Mouse (Mus musculus) frontal cortex, postnatal 14 days (tissue): ENCODE data around the gene Lrrc8e.

ENCODE experiments used
- DNase-seq, 2 experiments: peaks; one replicate each; pipeline ENCODE4 v3.0.0; 2022; ENCODE audit warnings: low spot score in 2 of 2

The Lrrc8e gene

DNA sequence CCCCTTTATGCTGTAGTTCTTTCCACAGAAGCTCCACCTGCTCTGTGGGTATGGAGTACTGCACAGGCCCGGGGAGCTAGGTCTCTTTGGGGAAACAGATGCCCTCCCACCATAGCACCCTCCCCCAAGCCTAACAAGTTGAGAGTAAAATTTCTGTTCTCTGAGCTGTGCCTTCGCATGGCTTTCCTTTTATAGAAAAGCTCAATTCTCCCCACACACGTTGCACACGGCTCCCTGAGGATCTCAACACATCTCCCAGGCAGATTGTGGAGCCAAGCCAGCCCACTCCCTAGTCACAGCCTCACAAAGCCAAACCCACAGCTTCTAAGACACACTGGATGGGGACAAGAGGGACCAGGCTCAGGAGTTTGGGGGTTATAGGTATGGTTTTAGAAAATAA lies 30.3 kb downstream of the Lrrc8e start:
- DNase-seq: peak; percentile 73 to 82

DNA sequence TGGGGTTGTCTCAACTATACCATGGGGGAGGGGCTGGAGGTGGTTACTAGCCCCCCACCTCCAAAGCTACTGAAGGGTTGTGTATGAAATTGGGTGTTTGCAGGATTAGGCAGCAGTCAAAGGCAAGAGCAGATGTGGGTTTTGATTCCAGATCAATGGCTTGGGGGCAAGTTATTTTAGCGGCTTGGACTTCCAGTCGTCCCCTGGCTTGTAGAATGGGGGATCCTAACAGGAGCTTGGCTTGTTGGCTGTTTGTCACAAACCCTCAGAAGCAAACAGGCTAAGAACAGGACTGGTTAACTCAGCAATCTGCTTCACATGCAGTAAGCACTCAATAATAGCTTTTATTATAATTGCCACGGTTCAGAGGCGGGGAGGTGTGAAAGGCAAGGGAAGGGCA lies 30.7 kb downstream of the Lrrc8e start:
- no peak for DNase-seq

DNA sequence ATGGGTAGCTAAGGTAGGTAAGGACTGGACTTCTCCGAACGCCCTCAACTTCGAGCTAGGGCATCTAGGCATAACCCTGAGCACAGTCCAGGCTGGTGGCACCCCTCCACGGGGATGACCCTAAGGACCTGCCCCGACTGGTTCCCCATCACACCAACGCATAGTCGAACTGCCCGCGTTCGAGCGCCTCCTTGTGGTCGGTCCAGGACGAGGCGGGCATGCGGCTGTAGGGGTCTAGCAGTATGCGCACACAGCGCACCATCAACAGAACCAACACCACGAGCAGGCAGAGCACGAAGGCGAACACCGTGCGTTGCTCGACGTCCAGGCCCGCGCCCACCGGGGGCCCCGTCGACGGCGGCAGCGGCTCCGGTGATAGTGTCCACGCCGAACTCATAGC lies 31.6 kb downstream of the Lrrc8e start:
- peak; percentile 80 to 85 for DNase-seq

DNA sequence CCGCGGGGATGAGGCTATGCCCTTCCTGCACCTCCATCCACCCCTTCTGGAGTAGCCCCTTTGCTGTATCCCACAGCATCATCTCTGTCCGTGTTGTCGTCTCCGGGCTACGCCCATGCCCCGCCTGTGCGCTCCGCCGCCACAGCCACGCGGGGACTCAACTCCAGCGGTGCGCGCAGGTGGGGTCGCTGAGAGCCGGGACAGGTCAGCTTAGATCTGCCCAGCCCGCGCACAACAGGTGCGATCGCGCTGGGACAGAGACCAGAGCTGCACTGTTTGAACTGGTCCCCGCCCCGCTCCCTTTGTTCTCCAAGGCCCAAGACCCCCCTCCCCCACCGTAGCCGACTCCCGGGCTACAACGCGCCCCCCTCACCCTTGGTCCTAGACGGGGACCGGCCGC lies 32.1 kb downstream of the Lrrc8e start:
- DNase-seq: peak in 1 of 2 experiments; percentile 49

DNA sequence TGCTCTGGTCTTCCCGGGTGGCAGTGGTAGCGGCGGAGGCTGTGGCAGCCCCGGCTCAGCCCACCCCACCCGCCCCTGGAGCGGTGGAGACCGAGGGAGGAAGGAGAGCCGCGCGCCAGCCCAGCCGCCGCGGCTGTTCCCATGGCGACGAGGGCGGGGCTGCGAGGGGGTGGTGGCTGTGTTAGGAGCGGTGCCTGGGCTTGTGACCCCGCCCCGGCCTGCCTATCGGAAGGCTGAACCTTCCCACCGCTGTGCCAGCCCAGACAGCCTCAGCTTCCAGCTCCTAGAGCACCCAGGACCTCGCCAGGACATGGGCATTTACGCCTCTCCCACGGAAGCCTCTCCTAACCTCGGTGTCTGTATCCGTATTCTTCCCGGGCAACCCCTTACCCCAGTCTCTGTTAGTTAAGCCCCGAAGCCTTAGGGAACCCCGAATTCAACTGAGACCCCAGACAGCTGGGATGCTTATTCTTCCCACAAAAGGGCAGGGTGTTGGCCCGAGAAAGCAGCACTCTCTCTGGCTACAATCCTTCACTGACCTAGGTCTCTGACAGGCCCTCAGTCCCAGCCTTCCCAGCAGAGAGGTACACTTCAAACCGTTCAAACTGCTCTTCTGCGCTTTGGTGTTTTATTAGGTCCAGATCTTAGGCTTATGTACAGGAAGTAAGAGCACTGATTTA lies 32.6 kb downstream of the Lrrc8e start, which contains the start of gene Ctxn1:
TSS of gene Ctxn1 (minus strand) at position 150 of the 680 bp plus-strand sequence.
- peak; percentile 86 to 91 for DNase-seq

DNA sequence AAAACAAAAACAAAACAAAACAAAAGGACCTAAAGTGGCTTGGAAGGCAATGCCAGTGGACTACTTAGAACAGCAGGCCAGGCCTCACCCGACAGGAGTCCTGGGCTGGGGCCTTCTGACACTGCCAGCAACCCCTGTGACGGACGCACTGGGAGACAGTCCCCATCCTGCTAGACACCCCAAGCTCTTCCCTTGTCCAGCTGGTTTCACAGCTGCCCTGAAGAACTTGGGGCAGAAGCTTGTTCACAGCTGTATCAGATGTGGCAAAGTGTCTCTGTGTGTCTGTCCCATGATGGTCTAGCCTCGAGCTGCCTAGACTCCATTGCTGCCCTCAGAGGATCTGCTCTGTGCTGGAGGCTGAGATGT lies 33.2 kb downstream of the Lrrc8e start:
- DNase-seq: no peak

DNA sequence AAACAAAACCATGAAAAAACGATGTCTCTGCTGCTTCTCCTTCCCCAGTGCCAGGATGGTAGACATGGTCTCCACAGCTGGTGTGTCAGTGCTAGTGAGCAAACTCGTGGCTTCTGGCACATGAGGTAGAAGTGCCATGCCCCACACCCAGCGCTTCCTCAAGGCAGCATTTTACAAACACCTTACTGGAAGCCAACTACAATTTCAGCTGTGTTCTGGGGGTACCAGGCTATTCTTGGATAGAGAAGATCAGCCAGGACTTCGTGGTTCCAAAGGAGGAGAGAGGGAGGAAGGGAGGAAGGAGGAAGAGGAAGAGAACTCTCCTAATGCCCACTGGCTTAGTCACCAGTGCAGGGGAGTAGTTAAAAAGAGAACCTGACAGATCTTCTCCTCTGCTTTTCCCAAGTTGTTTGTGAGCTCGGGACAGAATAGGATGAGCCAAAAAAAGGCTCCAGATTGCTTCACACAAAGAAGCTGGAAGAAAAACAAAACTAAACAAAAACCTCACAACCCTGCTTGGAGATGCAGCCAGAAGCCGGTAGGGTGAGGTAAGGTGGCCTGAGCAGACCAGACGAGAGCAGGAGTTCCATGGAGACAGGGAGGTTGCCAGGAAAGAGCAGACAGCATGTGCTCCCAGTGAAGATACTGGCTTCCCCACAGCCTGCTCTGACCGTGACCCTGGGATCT lies 36.6 kb downstream of the Lrrc8e start:
- peak in 1 of 2 experiments; percentile 20 for DNase-seq

DNA sequence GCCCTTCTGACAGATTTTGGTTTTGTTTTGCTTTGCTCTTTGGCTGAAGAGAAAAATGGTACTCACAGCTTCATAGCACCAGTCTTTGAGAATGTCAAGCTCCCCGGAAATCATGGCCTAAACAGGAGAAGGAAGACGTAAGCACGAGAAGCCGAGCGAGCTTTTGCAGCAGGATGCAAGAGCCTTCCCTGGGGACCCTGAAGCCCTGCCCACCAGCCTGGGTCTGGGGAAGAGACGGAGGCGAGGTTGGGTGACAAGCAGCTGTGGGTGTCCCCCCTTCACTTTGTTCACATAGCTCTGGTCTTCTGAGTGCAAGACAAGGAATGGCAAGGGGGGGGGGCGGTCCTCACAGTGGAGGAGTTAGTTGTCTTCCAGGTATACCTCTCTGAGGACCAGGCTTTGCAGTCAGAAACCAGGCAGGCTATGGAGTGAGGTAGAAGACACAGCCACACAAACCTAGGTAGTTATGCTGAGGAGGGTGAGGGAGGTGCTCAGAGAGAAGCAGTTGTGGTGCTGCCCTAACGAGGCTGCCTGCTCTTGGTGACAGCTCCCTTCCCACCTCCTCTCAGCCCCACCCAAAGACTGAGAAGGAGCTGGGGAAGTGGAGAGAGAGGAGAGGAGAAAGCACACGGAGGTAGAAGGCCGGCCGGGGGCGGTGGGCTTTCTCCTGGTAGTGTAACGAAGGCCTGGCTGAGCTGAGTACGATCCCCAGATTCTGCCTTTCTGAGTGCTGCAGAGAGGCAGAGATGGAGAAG lies 38.7 kb downstream of the Lrrc8e start:
- DNase-seq: no peak

DNA sequence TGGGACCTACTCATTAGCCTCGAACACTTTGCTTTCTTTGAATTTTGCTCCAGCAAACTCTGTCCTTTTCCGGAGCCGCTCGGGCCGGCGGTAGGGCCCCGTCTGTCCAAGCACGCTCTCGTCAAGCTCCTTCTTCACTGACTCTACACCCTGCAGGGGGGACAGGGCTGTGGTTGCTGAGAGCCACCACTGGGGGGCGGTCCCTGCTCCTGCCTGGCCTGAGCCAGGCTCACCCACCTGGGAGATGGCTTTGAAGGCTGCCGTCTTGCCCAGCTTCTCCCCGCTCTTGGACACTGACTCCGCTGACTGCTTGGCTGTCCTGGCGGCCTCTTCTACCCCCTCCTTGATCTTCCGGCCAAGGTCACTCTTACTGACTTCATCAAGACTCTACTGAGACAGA lies 41.0 kb downstream of the Lrrc8e start:
- no peak for DNase-seq

DNA sequence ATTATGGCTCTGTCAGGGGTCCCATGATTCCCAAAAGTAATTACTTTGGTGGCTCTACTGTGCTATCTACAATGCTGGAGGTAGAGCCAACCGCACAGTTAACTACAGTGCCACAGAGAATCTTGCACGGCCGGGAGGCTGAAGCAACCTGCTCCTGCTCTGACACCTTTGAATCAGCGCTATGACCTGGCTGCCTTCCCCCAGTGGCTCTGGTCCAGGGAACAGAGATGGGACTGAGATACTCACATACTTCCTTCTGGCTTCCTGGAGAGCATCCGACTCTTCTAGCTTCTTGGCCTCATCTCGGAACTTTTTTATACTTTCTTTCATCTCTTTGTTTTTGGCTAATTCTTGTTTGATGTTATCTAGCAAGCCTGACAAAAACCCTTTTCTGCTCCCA lies 43.0 kb downstream of the Lrrc8e start:
- DNase-seq: no peak

DNA sequence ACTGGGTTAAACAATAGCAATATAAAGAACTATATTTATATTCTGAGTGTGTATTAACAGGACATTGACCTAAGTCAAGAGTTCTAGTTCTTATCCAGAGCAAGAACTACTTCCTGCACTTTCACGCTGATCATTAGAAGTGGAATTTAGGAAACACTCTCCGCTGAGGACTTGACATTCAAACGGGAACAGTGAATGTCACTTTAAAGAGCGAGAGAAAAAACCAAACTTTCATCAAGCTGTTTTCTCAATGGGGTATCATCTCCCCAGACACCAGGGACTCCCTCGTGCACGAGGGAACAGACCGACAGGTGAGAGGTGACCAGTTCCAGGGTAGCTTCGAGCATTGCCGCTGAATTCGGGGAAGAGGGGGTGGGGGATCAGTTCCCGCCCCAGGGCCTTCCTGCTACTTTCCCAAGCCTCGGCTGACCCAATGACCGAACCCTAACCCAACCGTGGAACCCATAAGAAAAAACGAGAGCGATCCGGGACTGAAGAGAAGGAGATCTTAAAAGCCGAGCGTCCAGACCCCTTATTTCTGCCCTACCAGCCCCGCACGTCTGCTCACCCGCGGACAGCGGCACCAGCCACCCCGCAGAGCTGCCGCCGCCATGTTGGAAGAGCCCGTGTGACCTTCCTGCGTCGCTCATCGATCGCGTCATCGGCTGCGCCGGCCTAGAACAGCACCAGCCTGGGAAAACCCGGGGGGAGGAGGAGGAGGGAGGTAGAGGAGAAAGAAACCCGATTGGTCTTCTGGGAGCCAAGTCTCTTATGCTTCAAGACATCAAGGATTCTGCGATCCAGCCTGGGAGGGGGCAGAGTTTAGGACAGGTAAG lies 48.9 kb downstream of the Lrrc8e start, which contains the start of gene Timm44:
TSS of gene Timm44 (minus strand) at position 639 of the 836 bp plus-strand sequence.
- peak; percentile 92 for DNase-seq

DNA sequence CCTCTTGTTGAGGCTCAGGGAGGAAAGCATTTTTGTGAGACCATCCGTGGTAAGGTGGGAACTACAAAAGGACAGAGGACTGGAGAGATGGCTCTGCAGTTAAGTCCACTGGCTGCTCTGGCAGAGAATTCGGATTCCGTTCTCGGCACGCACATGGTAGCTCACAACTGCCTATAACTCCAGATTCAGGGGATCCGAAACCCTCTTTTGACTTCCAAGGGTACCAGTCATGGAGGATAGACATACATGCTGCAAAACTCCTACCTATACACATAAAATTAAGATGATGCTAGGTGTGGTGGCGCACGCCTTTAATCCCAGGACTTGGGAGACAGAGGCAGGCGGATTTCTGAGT lies 49.5 kb downstream of the Lrrc8e start:
- DNase-seq: no peak
